Mouse (Mus musculus) megakaryocyte, embryonic 14.5 days (primary cell): ENCODE results near the gene Ppp1r21.

Experiments used
- FLI1 ChIP-seq: IDR thresholded peaks from 2 replicates; pipeline ENCODE4 v1.6.1; 2012; ENCODE audit warnings: low read length, inconsistent platforms, mixed read lengths
- GATA1 ChIP-seq: IDR thresholded peaks from 3 replicates; pipeline ENCODE4 v1.6.1; 2012; ENCODE audit warnings: mixed read lengths, low read length, inconsistent platforms, borderline replicate concordance

GRCm38 (mm10) chr17:88492107-88492460 is 37.8 kb upstream of the Ppp1r21 start:
- no peak for TF ChIP-seq GATA1
- TF ChIP-seq FLI1, result no peak
